Mouse (Mus musculus) heart, postnatal 14 days (tissue): ENCODE results near the gene Slc7a8. TPM values are rescaled to one million over a fixed set of nuclear protein-coding genes. Genes with fewer than 3 reads are reported as not detected.

ENCODE experiments used
- DNase-seq, 2 experiments: peaks; one replicate each; pipeline ENCODE4 v3.0.0; 2021 to 2022
- intact Hi-C: fragments of 180-260 bp; cut with DNase I; formaldehyde crosslinking; loops from one replicate; pipeline ENCODE4 v1.15.1; 2025
- long read RNA-seq, 2 experiments: library from polyadenylated mRNA; stranded (forward); transcript quantifications; one replicate each; pipeline ENCODE4 v2.0.0; 2021
- total RNA-seq, 2 experiments: library from RNA; stranded (reverse); gene quantifications; 2 replicates each; pipeline ENCODE4 v1.2.3; 2021

The Slc7a8 gene
- 1 to 10 TPM; 3.2 to 3.7 TPM for total RNA-seq
- long read RNA-seq, experiment 1, full-length matches to known transcripts: 1 of 1 reads
- long read RNA-seq, experiment 1, partial matches to known transcripts: 0 of 1 reads
- long read RNA-seq, experiment 1, other reads (novel, unspliced or antisense): 0 of 1 reads
- long read RNA-seq, experiment 2, partial matches to known transcripts: 1 of 3 reads
- long read RNA-seq, experiment 2, other reads (novel, unspliced or antisense): 2 of 3 reads

- peak; percentile 52 to 62 for DNase-seq
- intact Hi-C loops: no loop called here
Measured at GRCm38 (mm10) chr14:54781610-54782365, at the start of gene Slc7a8. Gene Slc7a8, minus strand, starts transcription at chr14:54781946.

DNA sequence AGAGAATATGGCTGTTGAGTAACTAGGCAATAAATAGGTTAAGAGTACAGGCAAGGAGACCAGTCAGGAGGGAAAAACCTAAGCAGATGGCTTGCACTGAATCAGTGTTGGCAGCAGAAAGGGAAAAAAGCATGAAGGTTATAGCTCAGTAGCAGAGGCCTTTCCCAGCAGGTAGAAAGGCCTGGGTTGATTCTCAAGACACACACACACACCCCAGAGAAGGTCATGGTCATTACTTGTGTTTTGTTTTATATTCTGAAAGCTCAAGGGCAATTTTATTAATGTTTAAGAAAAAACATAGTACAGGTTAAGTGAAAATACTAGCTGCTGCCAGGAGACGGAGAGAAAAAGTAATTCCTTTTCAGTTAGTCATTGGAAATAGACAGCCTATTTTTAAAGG is 42.0 kb upstream of the Slc7a8 start:
- intact Hi-C loops: no loop called here
- no peak for DNase-seq

GRCm38 (mm10) chr14:54822301-54822700 is 40.6 kb upstream of the Slc7a8 start:
- intact Hi-C loops: no loop called here

DNA sequence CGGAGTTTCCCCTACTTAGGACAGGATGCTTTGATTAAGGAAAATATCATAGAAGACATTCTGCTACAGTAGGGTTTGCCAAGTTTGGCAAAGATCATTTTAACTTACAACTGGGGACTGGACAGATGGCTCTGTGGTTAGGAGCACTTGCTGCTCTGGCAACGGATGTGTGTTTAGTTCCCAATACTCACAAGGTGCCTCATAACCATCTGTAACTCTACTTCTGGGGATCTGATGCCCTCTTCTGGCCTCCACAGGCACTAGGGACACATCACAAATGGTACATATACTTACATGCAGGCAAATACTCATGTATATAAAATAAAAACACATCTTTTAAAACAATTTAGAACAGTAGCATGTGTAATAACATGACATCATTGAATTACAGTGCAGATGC is 36.0 kb upstream of the Slc7a8 start:
- DNase-seq: peak; percentile 11 to 29
- intact Hi-C loops: loop anchor here (1.0 kb wide), 1 partner anchor 103 kb away; no protein-coding TSS in a partner anchor

More at GRCm38 (mm10) chr14:54822301-54822700, 40.6 kb upstream of the Slc7a8 start:
- no peak for DNase-seq

DNA sequence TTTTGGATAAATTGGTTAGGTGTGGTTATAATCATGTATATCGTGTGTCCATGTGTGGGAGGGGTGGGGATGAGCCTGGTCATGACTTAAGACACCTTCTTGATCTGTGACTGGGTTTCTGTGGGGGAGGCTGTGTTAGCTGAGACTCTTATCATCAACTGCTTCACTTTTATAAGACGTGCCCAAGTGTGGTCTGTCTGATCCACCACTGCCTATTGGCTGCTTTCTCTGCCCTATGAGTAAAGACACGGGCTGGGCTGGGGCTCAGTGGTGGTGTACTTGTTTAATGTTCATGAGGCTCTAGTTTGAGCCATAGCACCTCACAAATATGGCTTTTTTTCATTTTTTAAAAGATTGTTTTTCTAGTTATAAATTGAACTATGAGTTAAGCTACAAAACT is 34.0 kb upstream of the Slc7a8 start:
- intact Hi-C loops: no loop called here

DNA sequence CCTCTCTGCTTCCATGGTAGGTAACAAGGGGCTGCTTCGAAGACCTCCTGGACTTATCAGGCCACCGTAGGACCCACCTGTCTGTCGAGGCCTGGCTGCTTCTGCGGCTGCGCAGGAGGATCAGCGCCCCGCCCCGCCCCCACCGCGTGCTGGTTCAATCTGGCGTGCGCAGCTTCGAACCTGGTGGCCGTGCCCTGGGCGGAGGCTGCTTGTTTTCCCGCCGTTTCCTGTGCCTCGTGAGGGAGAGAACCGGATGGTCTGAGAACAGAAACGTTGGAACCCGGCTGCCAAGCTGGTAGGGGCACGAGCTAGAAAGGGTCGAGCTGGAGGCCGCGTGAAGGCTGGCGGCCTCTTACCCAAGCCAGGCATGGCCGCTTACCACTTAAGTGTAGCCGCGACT is 32.2 kb upstream of the Slc7a8 start, which contains the start of gene Rnf212b:
Gene Rnf212b (plus strand): TSS at position 151 of the 400 bp plus-strand sequence.
- no peak for DNase-seq
- intact Hi-C loops: no loop called here

More for the DNA sequence above, 34.0 kb upstream of the Slc7a8 start:
- no peak for DNase-seq

DNA sequence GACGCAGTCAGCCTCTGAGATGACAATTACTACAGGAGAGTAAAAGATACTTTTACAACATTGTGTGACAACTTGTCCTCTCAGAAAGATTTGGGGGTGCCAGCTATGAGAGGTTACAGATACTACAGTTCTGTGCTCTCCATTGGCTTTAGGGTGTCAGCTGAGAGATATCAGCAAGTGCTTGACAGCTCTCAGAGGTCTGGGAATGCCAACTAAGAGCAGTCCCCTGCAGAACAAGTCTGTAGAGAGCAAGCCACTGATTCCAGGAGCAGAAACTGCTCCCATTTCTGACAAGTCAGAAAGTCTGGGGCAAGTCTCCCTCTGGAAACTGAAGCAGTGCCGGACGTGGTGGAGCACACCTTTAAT is 27.9 kb upstream of the Slc7a8 start:
- DNase-seq: peak in 1 of 2 experiments; percentile 10
- intact Hi-C loops: no loop called here

- intact Hi-C loops: no loop called here
- peak; percentile 5 to 27 for DNase-seq
Measured at GRCm38 (mm10) chr14:54808718-54809667, 27.2 kb upstream of the Slc7a8 start.

DNA sequence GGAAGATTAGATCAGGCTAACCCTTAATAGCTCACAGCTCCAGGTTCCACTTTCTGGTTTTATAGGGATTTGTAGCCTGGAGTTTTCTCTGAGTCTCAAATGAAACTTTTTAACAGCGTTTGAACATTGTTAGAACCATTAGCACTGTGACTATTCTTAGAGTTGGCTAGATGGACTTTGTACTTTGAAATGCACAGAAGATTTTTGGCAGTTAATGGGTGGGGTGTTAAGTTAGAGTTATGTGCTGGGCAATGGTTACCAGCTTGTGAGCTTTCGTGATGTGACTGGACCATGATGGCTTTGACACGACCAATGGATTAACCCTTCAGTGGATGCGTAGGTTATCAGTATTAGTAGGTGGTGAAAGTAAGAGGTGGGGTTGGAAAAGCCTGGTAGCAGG is 24.4 kb upstream of the Slc7a8 start:
- no peak for DNase-seq
- intact Hi-C loops: no loop called here

GRCm38 (mm10) chr14:54802428-54802827 is 20.7 kb upstream of the Slc7a8 start:
- DNase-seq: no peak
- intact Hi-C loops: no loop called here

DNA sequence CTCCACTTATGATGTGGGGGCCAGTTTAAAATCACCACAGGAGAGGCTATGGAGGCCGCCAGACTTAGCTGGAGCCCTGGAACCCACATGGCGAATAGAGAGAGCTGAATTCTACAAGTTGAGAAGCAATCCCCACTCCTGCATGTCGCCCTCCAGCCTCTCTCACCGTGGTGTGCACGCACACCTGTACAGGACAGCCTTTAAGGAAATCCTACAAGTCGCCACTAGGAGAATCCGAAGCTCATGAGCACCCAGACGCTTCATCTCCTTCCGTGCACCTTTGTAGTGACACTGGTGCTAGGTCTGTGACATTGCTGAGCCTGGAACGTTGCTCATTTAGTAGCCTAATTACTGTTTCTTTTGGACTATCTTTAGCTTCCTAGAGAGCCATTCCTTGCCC is 17.9 kb upstream of the Slc7a8 start:
- DNase-seq: no peak
- intact Hi-C loops: no loop called here

- intact Hi-C loops: no loop called here
- DNase-seq: no peak
Measured at GRCm38 (mm10) chr14:54796760-54797159, 15.0 kb upstream of the Slc7a8 start.

DNA sequence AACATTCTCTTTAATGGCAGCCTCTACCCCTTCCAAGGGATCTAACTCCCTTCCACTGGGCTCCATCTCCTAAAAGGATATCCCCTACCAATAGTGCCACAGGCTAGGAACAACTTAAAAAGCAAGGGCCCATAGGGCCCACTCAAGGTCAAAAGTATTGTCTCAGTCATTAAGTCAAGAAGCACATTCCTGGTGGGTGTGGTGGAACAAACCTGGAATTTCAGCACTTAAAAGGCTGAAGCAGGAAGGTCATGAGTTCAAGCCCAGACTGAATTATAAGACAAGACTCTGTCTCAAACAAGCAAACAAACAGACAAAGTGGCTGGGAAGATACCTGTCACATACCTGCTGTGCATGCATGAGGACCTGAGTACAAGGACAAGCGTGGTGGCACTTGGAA is 14.2 kb upstream of the Slc7a8 start:
- DNase-seq: no peak
- intact Hi-C loops: no loop called here

- no peak for DNase-seq
- intact Hi-C loops: no loop called here
Measured at GRCm38 (mm10) chr14:54793894-54794830, 12.4 kb upstream of the Slc7a8 start.

GRCm38 (mm10) chr14:54793351-54793750 is 11.6 kb upstream of the Slc7a8 start:
- no peak for DNase-seq
- intact Hi-C loops: no loop called here

GRCm38 (mm10) chr14:54792166-54792565 is 10.4 kb upstream of the Slc7a8 start:
- intact Hi-C loops: no loop called here
- no peak for DNase-seq

DNA sequence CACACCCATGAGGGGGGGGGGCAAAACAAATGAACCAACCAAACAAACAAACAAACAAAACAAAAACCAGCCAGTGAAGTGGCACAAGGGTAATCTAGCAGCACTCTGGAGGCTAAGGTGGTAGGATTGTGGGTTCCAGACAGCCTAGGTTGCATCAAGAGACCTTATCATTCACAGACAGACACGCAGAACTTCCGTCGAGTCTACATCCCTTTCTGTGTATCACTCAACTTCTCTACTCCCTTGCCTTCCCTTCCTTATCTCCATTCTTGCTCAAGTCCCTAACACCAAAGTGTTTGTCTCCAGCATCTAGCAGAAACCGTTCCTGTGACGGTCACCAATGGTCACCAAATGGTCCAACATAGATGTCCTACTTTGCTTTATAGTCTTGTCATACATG is 6.5 kb upstream of the Slc7a8 start:
- intact Hi-C loops: no loop called here
- DNase-seq: no peak

DNA sequence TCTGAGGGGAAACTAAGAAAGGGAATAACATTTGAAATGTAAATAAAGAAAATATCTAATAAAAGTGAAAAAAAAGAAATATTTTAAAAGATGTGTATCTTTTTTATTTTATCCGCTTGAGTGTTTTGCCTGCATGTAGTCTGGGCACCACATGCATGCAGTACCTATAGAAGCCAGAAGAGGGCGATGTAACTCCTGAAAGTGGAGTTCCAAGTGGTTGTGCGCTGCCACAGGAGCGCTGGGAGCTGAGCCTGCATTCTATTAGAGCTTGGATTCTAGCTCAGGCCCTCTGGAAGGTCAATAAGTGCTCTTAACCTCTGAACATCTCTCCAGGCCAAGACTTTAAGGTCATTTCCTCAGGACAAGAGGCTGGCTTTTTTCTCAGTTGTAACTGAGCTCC is 5.5 kb upstream of the Slc7a8 start:
- intact Hi-C loops: no loop called here
- no peak for DNase-seq

GRCm38 (mm10) chr14:54786489-54786888 is 4.7 kb upstream of the Slc7a8 start:
- peak in 1 of 2 experiments; percentile 45 for DNase-seq
- intact Hi-C loops: loop anchor here (1.0 kb wide), 1 partner anchor 71 kb away; no protein-coding TSS in a partner anchor

- intact Hi-C loops: loop anchor here (1.0 kb wide), 1 partner anchor 71 kb away; no protein-coding TSS in a partner anchor
- peak; percentile 56 to 76 for DNase-seq
Measured at GRCm38 (mm10) chr14:54785898-54786297, 4.2 kb upstream of the Slc7a8 start.
